Mouse (Mus musculus) right cerebral cortex, postnatal 25 days (tissue): Measurements from ENCODE around the gene Rusc2.
A peak's percentile ranks its signal among the peaks of the same experiment; 100 is the strongest.

Source experiments
- DNase-seq: peaks from one replicate; pipeline ENCODE4 v3.0.0; 2022

The Rusc2 gene

GRCm38 (mm10) chr4:43381408-43382154, at the start of gene Rusc2:
Rusc2 (plus strand) TSS chr4:43381979.
- peak; percentile 96 for DNase-seq

- no peak for DNase-seq
These were observed 47.0 kb upstream of the Rusc2 start for GRCm38 (mm10) chr4:43334771-43335170.

- DNase-seq: no peak
These were observed 45.6 kb upstream of the Rusc2 start for GRCm38 (mm10) chr4:43336176-43336575.

- DNase-seq: no peak
These were observed 41.5 kb upstream of the Rusc2 start for GRCm38 (mm10) chr4:43340096-43340804.

- no peak for DNase-seq
These were observed 40.4 kb upstream of the Rusc2 start for GRCm38 (mm10) chr4:43341276-43341891.

GRCm38 (mm10) chr4:43342443-43342842, 39.3 kb upstream of the Rusc2 start:
- no peak for DNase-seq

GRCm38 (mm10) chr4:43344932-43345331, 36.8 kb upstream of the Rusc2 start:
- DNase-seq: no peak

- DNase-seq: no peak
These were observed 32.6 kb upstream of the Rusc2 start for GRCm38 (mm10) chr4:43349206-43349605.

GRCm38 (mm10) chr4:43350038-43350560, 31.7 kb upstream of the Rusc2 start:
- no peak for DNase-seq

GRCm38 (mm10) chr4:43353662-43354061, 28.1 kb upstream of the Rusc2 start:
- DNase-seq: no peak

- no peak for DNase-seq
These were observed 16.7 kb upstream of the Rusc2 start for GRCm38 (mm10) chr4:43364914-43365560.

GRCm38 (mm10) chr4:43367295-43367694, 14.5 kb upstream of the Rusc2 start:
- DNase-seq: no peak

- DNase-seq: no peak
These were observed 14.0 kb upstream of the Rusc2 start for GRCm38 (mm10) chr4:43367787-43368186.

- no peak for DNase-seq
These were observed 10.4 kb upstream of the Rusc2 start for GRCm38 (mm10) chr4:43371406-43371805.

- no peak for DNase-seq
These were observed 9.6 kb upstream of the Rusc2 start for GRCm38 (mm10) chr4:43372155-43372554.

- DNase-seq: no peak
These were observed 7.5 kb upstream of the Rusc2 start for GRCm38 (mm10) chr4:43374266-43374665.

- no peak for DNase-seq
These were observed 2.2 kb upstream of the Rusc2 start for GRCm38 (mm10) chr4:43379601-43380000.

- no peak for DNase-seq
These were observed 828 bp upstream of the Rusc2 start for GRCm38 (mm10) chr4:43380951-43381350.

GRCm38 (mm10) chr4:43382155-43383020, 609 bp downstream of the Rusc2 start:
- DNase-seq: no peak

GRCm38 (mm10) chr4:43383246-43384082, 1.7 kb downstream of the Rusc2 start:
- no peak for DNase-seq

GRCm38 (mm10) chr4:43384083-43384460, 2.3 kb downstream of the Rusc2 start:
- no peak for DNase-seq
